Mouse (Mus musculus) cerebellum, adult 11 months (tissue): ENCODE data around the gene Txndc12.

Source experiments
- DNase-seq: peaks from one replicate; pipeline ENCODE4 v3.0.0; 2022

The Txndc12 gene

DNA sequence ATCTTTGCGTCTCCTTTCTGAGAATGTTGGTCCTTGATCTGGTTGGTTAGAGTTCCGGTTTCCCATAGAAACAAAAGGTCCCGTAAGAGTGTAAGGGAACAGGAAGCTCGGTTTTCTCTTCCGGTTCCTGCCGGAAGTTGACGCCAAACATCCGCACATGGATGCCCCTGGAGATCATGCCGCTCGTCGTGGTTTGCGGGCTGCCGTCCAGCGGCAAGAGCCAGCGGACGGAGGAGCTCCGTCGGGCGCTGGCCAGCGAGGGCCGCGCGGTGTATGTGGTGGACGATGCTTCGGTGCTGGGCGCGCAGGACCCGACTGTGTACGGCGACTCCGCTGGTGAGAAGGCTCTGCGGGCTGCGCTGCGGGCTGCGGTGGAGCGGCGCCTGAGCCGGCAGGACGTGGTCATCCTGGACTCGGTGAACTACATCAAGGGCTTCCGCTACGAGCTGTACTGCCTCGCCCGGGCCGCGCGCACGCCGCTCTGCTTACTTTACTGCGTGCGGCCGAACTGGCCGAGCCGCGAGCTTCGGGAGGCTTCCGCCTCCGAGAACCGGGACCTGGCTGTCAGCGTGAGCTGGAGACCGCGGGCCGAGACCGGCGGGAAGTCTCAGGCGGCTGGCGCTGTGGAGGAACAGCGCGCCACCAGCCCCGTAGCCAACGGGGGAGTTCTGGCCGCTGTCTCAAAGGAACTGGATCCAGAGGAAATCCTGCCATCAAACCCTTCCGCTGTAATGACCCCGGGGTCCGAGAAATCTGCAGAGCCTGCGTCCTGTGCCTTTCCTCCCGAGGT is 13.5 kb downstream of the Txndc12 start, which contains the start of gene Kti12:
Gene Kti12, plus strand, starts transcription at position 71 of the 790 bp plus-strand sequence.
- DNase-seq: peak; percentile 73

DNA sequence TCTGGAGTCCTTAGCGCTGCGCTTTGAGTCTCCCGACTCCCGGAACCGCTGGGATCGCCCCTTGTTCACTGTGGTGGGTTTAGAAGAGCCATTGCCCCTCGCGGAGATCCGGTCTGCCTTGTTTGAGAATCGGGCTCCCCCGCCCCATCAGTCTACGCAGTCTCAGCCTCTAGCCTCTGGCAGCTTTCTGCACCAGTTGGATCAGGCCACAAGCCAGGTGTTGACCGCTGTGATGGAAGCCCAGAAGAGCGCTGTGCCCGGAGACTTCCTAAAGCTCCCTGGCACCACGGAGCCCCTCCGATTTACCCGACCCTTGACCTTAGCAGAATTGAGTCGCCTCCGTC is 14.1 kb downstream of the Txndc12 start, which contains the start of gene A730015C16Rik:
Gene A730015C16Rik, minus strand, starts transcription at position 115 of the 344 bp plus-strand sequence.
- peak; percentile 22 for DNase-seq

DNA sequence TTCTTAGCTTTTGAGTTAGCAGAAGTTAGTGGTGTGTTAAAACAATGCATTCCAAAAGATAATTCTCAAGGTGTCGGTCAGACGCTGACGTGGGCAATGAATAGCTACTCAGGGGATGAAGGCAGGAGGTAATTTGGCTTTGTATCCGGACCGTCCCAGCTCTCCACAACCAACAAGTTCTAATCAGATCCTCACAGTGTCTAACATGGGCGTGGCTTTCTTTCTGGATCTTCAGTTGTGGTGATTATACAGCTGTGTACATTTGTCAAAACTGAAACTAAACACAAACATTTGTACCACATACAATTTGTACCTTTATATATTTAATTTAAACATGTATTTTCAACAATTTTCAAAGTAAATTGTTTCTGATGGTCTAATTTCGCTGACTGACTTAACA is 32.4 kb downstream of the Txndc12 start:
- no peak for DNase-seq

DNA sequence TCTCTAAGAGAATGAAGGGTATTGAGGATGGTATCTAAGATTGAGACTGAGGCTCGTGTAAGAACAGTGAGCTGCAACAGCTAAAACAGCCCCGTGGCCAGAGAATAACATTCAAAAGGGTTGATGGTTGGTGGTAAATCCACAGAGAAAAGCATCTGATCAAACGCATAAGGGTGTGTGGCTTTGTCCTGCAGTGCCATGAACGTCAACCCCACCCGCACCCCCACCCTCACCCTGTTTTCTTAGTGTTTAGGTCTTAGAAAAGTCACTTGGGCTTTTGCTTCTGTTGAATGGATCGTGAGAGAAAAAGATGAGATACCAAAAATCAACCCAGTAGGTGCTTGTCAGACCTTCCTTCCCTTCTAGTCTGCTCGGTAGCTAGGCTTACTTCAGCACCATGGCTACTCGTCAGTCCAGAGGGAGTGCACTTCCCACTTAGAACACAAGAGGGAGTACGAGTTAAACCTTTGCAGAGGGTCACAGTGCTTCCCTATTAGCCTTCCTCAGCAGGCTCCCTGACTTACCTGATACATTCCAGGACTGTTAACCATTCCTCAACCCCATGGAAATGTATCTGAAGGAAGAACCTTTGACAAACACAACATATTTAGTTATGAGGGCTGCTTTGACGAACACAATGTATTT is 35.5 kb downstream of the Txndc12 start:
- peak; percentile 77 for DNase-seq

DNA sequence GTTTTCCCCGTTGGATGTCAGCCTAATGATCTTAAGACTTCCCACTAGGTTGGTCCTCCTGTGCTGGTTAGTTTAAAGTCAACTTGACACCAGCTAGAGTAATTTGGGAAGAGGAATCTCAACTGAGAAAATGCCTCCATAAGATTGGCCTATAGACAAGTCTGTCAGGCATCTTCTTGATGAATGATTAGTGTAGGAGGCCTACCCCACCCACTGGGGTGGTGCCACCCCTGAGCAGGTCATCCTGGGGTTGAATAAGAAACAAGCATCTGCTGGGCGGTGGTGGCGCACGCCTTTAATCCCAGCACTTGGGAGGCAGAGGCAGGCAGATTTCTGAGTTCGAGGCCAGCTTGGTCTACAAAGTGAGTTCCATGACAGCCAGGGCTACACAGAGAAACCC is 39.3 kb downstream of the Txndc12 start:
- DNase-seq: no peak

DNA sequence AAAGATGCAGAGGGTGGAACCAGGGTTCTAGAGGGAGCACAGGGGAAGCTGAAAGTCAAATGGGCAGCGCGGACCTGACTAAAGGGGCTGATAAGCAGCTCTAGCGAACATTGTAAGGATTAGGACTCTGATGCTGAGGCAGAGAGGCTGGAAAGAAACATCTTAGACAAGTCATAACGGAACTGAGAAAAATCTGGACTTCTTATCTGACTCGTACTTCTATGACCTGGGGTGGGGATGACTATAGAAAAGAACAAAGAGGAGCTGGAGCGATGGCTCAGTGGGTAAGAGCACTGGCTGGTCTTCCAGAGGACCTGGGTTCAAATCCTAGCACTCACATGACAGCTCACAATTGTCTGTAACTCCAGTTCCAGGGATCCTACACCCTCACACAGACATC is 43.5 kb downstream of the Txndc12 start:
- DNase-seq: no peak

DNA sequence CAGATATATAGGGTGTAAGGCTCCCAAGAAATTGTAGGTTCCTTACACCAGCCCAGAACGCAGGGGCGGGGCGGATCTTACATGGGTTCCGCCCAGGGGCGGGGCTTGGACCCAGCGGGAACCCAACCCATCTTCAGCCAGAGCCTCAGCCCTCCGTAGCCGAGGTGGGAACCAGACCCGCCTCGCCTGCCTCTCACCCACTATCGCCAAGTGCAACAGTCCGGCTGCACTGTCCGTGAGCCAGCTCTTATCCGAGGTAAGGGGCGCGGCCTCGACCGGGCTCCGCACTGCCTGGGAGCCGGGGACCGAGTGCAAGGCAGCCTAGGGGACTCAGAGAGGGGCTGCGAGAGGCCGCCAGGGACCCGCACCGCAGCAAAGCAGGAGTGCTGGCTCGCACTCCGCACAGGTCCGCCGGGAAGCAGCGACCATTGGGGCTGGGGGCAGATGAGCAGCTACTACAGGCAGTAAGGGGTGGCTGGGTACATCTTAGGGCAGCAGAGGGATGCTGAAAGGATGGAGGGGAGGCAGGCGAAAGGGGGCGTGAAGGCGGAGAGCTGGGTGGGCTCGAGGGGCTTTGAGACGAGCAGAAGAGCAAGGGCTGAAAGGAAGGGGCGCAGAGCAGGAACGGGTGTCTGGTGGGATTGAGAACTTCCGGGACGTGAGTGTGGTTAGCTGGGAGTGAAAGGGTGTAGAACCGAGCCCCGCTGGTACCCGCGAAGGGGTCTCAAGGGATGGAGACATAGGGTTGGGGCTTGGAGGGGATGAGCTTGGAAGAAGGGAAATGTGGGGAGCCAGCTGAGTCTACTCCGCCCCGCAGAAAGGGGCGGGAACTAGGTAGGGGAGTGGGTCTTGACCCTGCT is 44.8 kb downstream of the Txndc12 start, which contains the start of gene Rab3b:
Gene Rab3b, plus strand, starts transcription at position 101 of the 860 bp plus-strand sequence.
- DNase-seq: peak; percentile 9

DNA sequence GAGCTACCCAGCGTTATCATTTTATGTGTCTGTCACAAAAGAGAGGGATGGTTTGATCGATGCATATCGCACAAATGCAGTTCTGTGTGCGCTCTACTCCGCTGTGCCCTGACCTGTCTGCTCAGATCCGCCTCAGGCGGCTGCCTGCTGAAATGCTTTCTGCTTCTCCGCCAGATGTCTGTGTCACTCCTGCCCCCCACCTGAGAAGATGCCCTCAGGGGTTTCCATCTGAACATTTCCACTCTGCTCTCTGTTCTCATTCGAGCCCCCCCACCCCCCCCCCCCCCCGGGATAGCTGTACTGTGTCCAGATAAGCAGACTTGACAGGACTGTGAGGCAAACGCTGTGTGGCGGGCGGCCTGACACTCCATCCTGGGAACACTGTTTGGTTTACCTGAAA is 49.4 kb downstream of the Txndc12 start:
- DNase-seq: no peak

DNA sequence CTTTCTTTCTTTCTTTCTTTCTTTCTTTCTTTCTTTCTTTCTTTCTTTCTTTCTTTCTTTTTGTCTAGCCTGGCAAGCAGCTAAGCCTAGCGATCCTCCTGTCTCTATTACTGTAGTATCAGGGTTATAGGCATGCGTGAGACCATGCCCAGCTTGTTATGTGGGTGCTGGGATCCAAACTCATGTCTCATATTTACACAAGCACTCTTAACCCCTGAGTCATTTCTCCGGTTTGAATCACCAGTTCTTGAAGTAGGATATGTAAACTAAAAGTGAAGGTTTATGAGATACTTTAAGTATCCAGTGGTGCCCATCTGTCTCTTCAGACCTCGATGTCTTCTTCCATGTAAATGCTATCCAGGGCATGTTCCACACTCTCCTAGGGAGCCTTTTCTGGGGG is 53.1 kb downstream of the Txndc12 start:
- DNase-seq: no peak

DNA sequence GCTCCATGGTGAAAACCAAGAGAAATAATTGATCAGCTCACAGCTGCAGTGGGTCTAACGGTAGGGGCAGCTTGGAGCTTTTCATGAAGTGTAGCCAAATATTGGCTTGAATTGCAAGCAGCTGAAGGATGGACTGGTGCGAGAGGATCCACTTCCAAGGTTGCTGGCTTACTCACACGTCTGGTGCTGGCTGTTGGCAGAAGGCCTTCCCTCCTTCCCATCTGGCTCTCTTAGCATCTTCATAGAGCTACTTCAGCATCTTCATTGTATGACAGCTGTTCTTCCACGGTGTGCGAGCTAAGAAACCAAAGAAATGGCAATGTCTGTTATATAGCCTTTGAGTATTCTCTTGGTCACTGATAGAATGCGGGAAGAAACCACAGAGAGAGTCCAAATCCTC is 56.5 kb downstream of the Txndc12 start:
- no peak for DNase-seq

DNA sequence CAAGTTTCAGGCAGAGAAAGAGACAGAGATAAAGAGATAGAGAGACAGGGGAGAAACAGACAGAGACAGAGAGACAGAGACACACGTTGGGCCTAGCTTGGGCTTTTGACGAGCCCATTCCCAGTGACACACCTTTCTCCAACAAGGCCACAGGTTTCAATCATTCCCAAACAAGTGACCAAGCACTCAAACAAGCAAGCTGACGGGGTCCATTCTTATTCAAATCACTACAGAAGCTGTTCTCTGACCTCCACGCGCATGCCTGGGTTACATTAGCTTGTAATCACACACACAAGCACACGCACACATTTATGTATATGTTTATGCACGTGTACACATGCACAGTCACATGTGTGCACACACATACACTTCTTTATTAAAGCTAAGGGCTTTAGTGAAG is 66.0 kb downstream of the Txndc12 start:
- no peak for DNase-seq

DNA sequence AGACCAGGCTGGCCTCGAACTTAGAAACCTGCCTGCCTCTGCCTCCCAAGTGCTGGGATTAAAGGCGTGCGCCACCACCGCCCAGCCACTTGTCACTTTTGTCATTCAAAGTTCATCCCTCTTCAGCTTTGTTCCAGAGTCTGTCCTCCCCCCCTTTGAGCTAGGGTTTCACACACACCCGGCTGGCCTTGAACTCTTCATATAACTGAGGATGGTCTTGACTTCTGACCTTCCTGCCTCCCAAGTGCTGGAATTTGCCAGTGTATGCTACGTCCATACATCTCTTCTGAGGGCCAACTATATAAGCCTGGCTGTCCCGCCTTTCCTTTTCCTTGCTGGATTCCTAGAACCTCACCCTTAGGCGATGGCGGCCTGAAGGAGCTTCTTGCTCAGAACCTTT is 68.5 kb downstream of the Txndc12 start:
- DNase-seq: no peak

DNA sequence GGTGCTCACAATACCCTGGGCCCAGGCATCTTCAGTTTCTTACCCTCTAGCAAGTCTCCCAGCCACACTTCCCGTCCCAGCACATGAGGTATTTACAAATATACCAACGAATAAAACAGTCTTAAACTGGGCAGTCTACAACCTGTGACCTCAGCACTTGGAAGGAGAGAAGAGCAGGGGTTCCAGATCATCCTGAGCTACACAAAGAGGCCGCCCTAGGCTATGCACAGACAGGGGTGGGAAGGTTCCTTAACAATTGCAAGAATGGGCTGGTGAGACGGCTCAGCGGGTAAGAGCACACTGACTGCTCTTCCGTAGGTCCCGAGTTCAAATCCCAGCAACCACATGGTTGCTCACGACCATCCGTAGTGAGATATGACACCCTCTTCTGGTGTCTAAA is 68.9 kb downstream of the Txndc12 start:
- no peak for DNase-seq

DNA sequence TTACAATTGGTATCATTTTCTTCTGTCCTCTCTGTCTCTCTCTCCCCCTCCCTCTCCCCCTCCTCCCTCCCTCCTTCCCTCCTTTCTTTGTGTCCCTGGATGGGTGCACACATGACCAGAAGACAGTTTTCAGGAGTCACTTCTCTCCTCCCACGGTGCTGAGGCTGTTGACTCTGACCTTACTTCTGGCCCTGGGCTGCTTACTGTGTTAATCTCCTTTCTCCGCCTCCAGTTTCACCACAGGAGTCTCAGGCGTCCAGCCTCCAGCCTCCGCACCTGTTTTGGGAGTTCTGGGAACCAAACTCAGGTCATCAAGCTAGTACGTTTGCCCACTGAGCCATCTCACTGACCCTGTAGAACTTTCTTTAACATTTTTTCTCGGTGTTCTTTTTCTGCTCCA is 69.7 kb downstream of the Txndc12 start:
- no peak for DNase-seq

DNA sequence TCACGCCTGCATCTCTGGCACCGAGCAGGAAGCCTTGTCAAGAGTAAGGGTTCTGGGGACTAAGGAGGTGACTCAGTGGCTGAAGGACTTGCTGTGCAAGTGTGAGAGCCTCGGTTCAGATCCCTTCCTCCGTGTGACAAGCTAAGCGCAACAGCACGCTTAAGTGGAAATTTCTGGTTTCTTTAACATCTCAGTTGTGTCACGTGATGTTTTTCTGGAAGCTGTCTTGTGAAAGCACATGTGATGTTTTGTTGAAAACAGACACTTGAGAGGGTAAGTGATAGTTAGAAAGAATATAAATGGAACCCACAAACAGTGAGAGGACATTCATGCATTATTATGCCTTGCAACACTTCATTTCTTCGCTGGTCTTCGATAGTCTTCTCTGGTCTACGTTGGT is 70.4 kb downstream of the Txndc12 start:
- DNase-seq: no peak

DNA sequence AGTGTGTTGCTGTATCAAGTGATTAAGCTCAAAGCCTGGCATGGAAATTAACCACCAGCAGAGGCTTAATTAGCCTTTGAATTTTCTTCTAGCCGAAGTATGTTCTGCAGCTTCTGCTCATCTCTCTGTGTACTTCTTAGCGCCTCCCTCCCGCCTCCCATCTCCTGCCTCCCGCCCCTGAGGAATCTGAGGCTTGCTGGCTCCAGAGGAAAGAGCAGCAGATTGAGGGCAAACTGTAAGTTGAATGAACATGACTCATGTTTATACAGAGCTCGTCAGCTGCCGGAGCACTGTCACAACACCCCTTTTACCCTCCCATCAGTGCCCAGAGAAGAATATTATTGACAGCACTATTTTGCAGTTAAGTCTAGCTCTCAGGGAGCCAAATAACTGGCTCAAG is 71.5 kb downstream of the Txndc12 start:
- no peak for DNase-seq

DNA sequence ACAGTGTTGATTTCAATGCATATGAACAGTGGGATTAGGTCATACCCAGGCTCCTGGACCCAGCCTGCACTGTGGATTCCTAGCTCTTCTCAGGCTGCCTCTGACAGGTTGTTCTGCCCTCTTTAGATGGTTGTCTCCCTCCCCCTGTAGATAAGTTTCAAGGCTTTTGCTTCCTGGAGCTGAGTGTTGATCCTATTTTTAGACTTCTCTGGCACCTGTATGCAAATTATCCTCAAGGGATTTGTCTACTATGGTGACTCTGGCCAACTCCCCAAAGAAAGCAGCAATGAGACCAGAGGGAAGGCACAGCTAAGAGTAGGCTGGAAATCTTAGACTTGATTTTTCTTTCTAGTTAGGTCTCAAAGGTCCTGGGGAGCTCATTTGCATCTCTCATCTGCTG is 73.1 kb downstream of the Txndc12 start:
- DNase-seq: no peak

DNA sequence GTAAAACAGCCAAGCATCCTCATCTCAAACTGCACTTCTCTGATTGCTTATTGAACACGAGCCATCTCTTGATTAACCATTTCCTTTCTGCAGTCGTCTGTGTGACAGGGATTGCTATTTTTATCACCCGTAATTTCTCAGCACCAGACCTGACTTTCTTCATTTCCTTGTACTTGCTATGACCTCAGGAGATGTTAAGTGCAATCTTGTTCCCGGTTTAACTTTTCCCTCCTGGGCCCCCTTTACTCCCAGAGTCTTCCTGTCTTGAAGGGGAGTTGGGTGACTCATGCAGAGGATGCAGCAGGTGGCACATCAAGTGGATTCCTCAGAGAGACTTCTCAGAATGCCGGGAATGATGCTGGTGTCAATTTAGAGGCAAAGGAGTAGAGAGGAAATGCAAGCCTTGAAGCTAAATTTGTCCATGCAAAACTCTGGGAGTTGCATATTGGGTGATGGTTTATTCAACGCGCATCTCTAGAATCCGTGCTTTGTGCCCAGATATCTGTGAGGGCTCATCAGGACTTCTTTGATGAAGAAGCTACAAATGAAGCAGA is 75.5 kb downstream of the Txndc12 start:
- DNase-seq: no peak
